Mouse (Mus musculus): ENCODE results near the gene Nyap1. TPM values are rescaled to one million over a fixed set of nuclear protein-coding genes. Genes with fewer than 3 reads are reported as not detected.

Gene Nyap1
- polyA plus RNA-seq, 1 experiment from 2014 or later: 5.1 TPM

- H3K4me3 ChIP-seq: peak overlapping the region; percentile 83
- H3K9me3 ChIP-seq (replicated peaks): no peaks in the 10 kb centered on the region
- WGBS: 6% methylated on average over 26 of the region's 26 CpGs
- H3K4me1 ChIP-seq: peaks cover 48% of the 10 kb centered on the region
- H3K36me3 ChIP-seq: peaks cover 25% of the 10 kb centered on the region
- peak overlapping the region; percentile 93 for H3K27ac ChIP-seq (replicated peaks)
- H3K27me3 ChIP-seq (ENCODE audit: low read depth, poor library complexity, severe bottlenecking): 0 out of 2 replicates have a peak, but pooled peaks cover 5% of the 10 kb centered on the region
- DNase-seq (ENCODE audit: low spot score): peak; percentile 36
Measured at GRCm38 (mm10) chr5:137747326-137747961, 6.0 kb upstream of the Nyap1 start.

GRCm38 (mm10) chr5:137746851-137747325 lies 5.5 kb upstream of the Nyap1 start:
- Histone ChIP-seq H3K27ac (replicated peaks) (peak overlapping the region; percentile 93), H3K9me3 (replicated peaks) (no peaks in the 10 kb centered on the region), H3K4me3 (peak overlapping the region; percentile 83), H3K36me3 (peaks cover 19% of the 10 kb centered on the region), H3K27me3 (ENCODE audit: low read depth, poor library complexity, severe bottlenecking) (0 out of 2 replicates have a peak, but pooled peaks cover 5% of the 10 kb centered on the region), H3K4me1 (peaks cover 50% of the 10 kb centered on the region)
- peak; percentile 31 for DNase-seq (ENCODE audit: low spot score)
- WGBS: 0% methylated on average over 16 of the region's 16 CpGs

- Histone ChIP-seq H3K4me1 (peaks cover 55% of the 10 kb centered on the region), H3K27ac (replicated peaks) (peak overlapping the region; percentile 93), H3K9me3 (replicated peaks) (no peaks in the 10 kb centered on the region), H3K27me3 (ENCODE audit: low read depth, poor library complexity, severe bottlenecking) (0 out of 2 replicates have a peak, but pooled peaks cover 5% of the 10 kb centered on the region), H3K4me3 (peak overlapping the region; percentile 83), H3K36me3 (peaks cover 14% of the 10 kb centered on the region)
- DNase-seq (ENCODE audit: low spot score): peak; percentile 73
- WGBS: under 1% methylated on average over 20 of the region's 20 CpGs
Measured at GRCm38 (mm10) chr5:137746282-137746850, 5.0 kb upstream of the Nyap1 start.

- peaks cover 8% of the 10 kb centered on the region for H3K36me3 ChIP-seq
- 0 out of 2 replicates have a peak, but pooled peaks cover 5% of the 10 kb centered on the region for H3K27me3 ChIP-seq (ENCODE audit: low read depth, poor library complexity, severe bottlenecking)
- H3K4me3 ChIP-seq: peak within 1 kb of the TSS; percentile 83
- peak; percentile 89 for DNase-seq (ENCODE audit: low spot score)
- H3K4me1 ChIP-seq: peaks cover 64% of the 10 kb centered on the region
- WGBS: 6% methylated on average over 28 of the region's 28 CpGs
- H3K27ac ChIP-seq (replicated peaks): peak within 1 kb of the TSS; percentile 93
- H3K9me3 ChIP-seq (replicated peaks): no peaks in the 10 kb centered on the region
Measured at GRCm38 (mm10) chr5:137745214-137746171, 4.1 kb upstream of the Nyap1 start, which contains the start of gene Tsc22d4. Tsc22d4 (plus strand) TSS chr5:137745730.

- H3K36me3 ChIP-seq: peaks cover 2% of the 10 kb centered on the region
- peaks cover 73% of the 10 kb centered on the region for H3K4me1 ChIP-seq
- no peak overlapping the region for H3K27ac ChIP-seq (replicated peaks)
- H3K4me3 ChIP-seq: no peak overlapping the region
- no peak for DNase-seq (ENCODE audit: low spot score)
- 0 out of 2 replicates have a peak, but pooled peaks cover 5% of the 10 kb centered on the region for H3K27me3 ChIP-seq (ENCODE audit: low read depth, poor library complexity, severe bottlenecking)
- WGBS: 90% methylated on average over 7 of the region's 7 CpGs
- H3K9me3 ChIP-seq (replicated peaks): no peaks in the 10 kb centered on the region
Measured at GRCm38 (mm10) chr5:137744197-137744596, 2.8 kb upstream of the Nyap1 start.

DNA sequence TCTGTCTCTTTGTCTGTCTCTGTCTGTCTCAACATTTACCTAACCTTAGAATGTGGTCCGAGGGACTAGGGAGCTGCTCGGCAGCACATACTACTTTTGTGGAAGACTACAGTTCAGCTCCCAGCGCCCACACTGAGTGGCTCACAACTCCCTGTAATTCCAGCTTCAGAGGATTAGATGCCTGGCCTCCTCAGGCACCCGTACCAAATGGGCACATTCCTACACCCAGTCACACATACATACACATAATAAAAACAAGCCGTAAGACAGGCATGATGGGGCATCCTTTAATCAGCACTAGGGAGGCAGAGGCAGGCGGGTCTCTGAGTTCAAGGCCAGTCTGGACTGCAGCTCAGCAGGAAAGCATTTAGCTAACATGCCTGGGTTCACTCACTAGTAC lies 1.4 kb upstream of the Nyap1 start:
- Histone ChIP-seq H3K4me3 (no peak overlapping the region), H3K9me3 (replicated peaks) (no peaks in the 10 kb centered on the region), H3K27me3 (ENCODE audit: low read depth, poor library complexity, severe bottlenecking) (0 out of 2 replicates have a peak, but pooled peaks cover 5% of the 10 kb centered on the region), H3K4me1 (peaks cover 73% of the 10 kb centered on the region), H3K36me3 (peaks cover 8% of the 10 kb centered on the region), H3K27ac (replicated peaks) (no peak overlapping the region)
- 92% methylated on average over 6 of the region's 6 CpGs for WGBS
- DNase-seq (ENCODE audit: low spot score): no peak

- H3K4me3 ChIP-seq: peak overlapping the region; percentile 87
- H3K36me3 ChIP-seq: peaks cover 16% of the 10 kb centered on the region
- H3K4me1 ChIP-seq: peaks cover 70% of the 10 kb centered on the region
- WGBS: 66% methylated on average over 10 of the region's 10 CpGs
- H3K27me3 ChIP-seq (ENCODE audit: low read depth, poor library complexity, severe bottlenecking): 0 out of 2 replicates have a peak, but pooled peaks cover 5% of the 10 kb centered on the region
- H3K27ac ChIP-seq (replicated peaks): no peak overlapping the region
- H3K9me3 ChIP-seq (replicated peaks): no peaks in the 10 kb centered on the region
- DNase-seq (ENCODE audit: low spot score): no peak
Measured at GRCm38 (mm10) chr5:137742048-137742447, 641 bp upstream of the Nyap1 start.

- no peak for DNase-seq (ENCODE audit: low spot score)
- WGBS: 8% methylated on average over 11 of the region's 11 CpGs
- H3K27me3 ChIP-seq (ENCODE audit: low read depth, poor library complexity, severe bottlenecking): 0 out of 2 replicates have a peak, but pooled peaks cover 5% of the 10 kb centered on the region
- peaks cover 62% of the 10 kb centered on the region for H3K4me1 ChIP-seq
- H3K4me3 ChIP-seq: peak overlapping the region; percentile 87
- H3K27ac ChIP-seq (replicated peaks): peak overlapping the region; percentile 93
- H3K9me3 ChIP-seq (replicated peaks): no peaks in the 10 kb centered on the region
- H3K36me3 ChIP-seq: peaks cover 31% of the 10 kb centered on the region
Measured at GRCm38 (mm10) chr5:137740506-137740905, 901 bp downstream of the Nyap1 start.

DNA sequence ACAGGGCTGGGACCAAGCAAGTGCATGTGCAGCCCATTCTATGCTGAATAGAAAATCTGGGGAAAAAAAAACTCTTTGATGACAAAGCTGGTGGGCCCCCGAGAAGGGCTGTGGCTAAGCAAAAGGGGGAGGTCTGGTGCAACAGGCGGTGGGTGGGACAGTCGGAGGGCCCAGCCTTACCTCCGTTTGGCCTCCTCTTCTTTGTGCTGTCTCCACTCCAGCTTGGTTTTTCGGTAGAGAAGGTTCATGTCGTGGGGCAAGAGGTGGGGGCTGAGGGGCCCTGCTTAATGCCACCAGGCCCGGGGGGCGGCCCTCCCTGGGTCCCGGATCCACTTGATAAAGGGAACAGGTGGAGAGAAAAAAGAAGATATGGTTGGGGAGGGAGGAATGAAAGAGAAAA lies 1.9 kb downstream of the Nyap1 start:
- DNase-seq (ENCODE audit: low spot score): no peak
- peaks cover 64% of the 10 kb centered on the region for H3K4me1 ChIP-seq
- H3K36me3 ChIP-seq: peaks cover 40% of the 10 kb centered on the region
- H3K9me3 ChIP-seq (replicated peaks): no peaks in the 10 kb centered on the region
- WGBS: 43% methylated on average over 9 of the region's 9 CpGs
- H3K27me3 ChIP-seq (ENCODE audit: low read depth, poor library complexity, severe bottlenecking): 0 out of 2 replicates have a peak, but pooled peaks cover 5% of the 10 kb centered on the region
- peak overlapping the region; percentile 87 for H3K4me3 ChIP-seq
- peak overlapping the region; percentile 93 for H3K27ac ChIP-seq (replicated peaks)

- Histone ChIP-seq H3K27me3 (ENCODE audit: low read depth, poor library complexity, severe bottlenecking) (0 out of 2 replicates have a peak, but pooled peaks cover 5% of the 10 kb centered on the region), H3K9me3 (replicated peaks) (no peaks in the 10 kb centered on the region), H3K36me3 (peaks cover 43% of the 10 kb centered on the region), H3K4me1 (peaks cover 74% of the 10 kb centered on the region), H3K27ac (replicated peaks) (peak overlapping the region; percentile 93), H3K4me3 (peak overlapping the region; percentile 87)
- DNase-seq (ENCODE audit: low spot score): no peak
- WGBS: 55% methylated on average over 5 of the region's 5 CpGs
Measured at GRCm38 (mm10) chr5:137738516-137738915, 2.9 kb downstream of the Nyap1 start.

GRCm38 (mm10) chr5:137737400-137737940 lies 3.9 kb downstream of the Nyap1 start:
- H3K27ac ChIP-seq (replicated peaks): peak overlapping the region; percentile 93
- no peaks in the 10 kb centered on the region for H3K27me3 ChIP-seq (ENCODE audit: low read depth, poor library complexity, severe bottlenecking)
- no peak for DNase-seq (ENCODE audit: low spot score)
- peaks cover 82% of the 10 kb centered on the region for H3K4me1 ChIP-seq
- H3K36me3 ChIP-seq: peaks cover 53% of the 10 kb centered on the region
- 86% methylated on average over 6 of the region's 6 CpGs for WGBS
- H3K9me3 ChIP-seq (replicated peaks): no peaks in the 10 kb centered on the region
- H3K4me3 ChIP-seq: peak overlapping the region; percentile 11; the same call in 1 of the 2 replicates
